Mouse (Mus musculus) c-Kit-negative CD71-positive TER-119-positive erythroid progenitor cells, embryonic 14.5 days (primary cell): Measurements from ENCODE around the gene Acer3.

ENCODE experiments used
- DNase-seq: peaks from one replicate; pipeline ENCODE4 v3.0.0-alpha.2; 2013; ENCODE audit warnings: low read depth, low spot score

Gene Acer3

DNA sequence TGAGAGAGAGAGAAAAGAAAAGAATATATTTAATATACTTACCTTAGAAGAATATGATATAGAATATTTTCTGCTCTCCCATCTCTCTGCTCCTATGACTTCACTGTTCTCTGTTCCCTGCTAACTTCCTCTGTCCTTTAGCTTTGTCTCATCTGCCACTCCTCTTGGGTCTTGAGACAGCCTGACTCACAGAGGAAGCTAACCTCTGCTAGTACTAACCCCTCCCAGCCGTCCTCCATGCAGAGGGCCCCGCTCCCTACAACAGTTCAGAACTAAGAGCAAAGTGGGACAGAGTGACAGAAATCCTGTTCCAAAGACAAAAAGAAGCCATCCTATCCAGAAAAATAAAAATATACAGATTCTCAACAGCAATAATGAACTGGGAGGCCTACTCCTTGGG, at the start of gene Acer3:
Gene Acer3, minus strand, starts transcription at position 126 of the 400 bp plus-strand sequence.
- no peak for DNase-seq

DNA sequence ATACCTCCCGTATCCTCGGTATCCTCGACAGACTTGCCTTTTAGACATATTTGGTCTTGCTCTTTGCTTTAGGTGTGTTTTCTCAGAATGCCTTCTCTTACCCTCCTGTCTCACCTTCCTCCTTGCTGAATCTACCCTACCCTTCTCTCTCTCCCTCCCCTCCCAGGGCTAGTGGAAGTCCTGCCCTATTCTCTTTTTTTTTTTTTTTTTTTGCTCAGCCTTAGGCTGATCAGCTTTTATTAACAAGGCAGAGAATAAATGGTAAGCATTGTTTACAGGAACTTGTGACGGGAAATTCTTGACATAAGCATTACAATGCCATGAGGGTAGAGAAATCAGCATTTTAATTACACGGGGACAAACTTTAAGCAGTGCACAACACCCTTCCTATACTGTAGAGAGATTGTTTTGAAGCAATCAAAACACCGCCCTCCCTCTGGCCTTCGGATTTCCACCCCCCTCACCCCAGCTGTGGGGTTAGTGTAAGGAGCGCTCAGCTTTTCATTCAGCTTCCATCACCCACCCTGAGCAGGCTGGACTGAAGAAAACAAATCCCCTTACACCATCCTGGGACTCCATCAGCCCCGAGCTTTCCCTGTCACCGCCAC, 48.9 kb upstream of the Acer3 start:
- no peak for DNase-seq

DNA sequence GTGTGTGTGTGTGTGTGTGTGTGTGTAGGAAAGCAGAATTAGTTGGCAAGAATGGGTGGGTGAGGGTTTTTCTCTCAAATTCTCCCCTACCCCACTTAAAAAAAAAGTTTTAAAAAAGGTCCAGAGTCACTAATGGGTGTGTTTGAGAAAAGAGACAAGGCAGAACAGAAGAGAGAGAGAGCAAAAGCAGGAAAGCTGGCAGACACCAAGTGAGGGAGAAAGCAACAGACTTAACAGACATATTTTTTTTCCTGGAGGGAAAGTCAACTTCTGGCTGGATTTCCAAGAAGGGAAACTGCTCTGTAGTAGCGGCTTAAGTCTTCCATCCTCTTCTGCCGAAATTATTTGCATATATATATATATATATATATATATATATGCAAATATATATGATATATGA, 40.7 kb upstream of the Acer3 start:
- DNase-seq: no peak

DNA sequence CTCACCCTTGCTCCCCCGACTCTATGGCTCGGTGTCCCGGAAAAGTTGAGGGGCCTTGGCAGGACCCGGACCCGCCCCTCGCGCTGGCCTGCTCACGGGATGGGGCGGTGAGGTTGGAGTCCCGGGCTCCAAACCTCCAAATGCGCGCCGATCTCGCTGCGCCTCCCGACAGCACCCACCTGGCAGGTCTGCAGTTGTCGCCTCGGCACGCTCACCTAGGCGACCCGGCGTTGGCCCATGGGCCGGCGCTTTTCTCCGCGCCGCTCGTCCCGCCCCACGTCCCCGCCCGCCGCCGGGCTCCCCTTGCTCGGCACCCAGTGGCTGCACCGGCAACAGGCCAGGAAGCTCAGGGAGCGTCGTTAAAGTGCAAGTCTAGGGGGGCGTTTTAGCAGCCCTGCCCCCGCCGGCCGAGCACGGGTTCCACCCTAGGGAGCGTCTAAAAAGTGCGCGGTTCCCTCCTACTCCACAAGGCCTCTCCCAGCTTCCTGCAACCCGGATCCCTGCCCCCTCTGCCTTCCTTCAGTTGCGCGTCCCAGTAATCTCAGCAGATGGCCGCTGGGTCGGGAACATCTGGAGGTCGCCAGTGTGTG, 40.1 kb upstream of the Acer3 start, which contains the start of gene Tsku:
Gene Tsku, minus strand, starts transcription at position 266 of the 590 bp plus-strand sequence.
- DNase-seq: no peak

DNA sequence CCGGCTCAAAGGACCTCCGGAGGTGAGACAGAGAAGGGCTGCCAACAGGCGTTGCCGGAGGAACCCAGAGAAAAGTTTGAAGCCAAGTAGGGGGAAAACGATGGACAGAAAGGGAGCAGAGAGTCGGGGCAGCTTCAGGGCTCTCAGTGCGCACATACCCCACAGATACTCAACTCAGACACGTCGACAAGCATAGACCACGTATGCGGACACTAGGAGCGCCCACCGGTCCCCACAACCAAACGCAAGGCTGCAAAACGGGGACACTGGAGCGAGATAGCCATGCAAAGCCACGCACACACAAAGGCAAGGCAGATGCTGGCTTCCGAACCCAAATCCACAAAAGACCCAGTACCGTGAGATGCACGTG, 39.6 kb upstream of the Acer3 start:
- no peak for DNase-seq

DNA sequence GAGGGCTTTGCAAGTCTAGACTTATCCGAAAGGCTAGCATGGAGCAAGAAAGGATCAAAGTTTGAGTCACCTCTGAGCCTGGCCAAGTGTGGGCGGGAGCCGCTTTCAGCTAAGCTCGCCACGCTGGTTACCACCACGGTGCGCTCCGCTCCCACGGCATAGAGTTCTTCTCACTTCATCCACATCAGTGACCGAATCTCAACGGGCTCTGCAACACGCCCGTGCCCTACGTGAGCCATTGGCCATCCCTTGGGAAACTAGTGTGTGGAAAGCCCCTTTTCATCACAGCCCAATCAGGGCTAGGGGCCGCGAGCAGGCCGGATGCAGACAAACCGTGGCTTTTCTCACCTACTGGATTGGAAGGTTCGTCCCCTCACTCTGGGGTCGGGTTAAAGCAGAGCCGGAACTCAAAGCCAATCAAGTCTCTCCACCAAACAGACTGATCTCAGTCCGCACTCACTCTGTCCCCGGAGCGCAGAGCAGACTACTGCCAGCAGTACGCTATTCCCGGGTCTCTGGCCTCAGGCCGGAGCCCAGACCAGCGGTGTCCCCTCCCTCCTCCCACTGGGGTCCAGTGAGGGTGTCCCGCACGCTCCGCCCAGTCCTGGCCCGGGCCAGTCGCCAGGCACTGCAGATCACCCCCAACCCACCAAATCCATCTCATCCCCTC, 39.1 kb upstream of the Acer3 start:
- DNase-seq: no peak

DNA sequence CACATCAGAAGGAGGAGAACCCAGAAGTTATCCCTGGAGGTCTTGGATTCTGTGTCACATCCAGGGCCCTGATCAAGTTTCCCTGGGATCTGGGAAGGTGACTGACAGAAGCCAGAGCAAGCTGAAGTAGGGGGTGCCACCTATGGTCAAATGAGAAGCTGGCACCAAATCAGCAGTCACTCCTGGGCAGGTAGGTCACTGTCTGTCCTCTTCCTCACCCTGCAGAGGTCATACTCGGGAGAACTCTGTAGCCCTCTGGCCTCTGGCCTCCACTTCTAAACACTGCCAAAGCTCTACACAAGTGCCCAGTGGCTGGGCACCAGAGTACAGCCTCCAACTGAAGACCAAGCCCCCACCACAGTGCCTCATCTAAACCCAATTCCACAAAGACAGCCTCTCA, 37.0 kb upstream of the Acer3 start:
- DNase-seq: no peak

DNA sequence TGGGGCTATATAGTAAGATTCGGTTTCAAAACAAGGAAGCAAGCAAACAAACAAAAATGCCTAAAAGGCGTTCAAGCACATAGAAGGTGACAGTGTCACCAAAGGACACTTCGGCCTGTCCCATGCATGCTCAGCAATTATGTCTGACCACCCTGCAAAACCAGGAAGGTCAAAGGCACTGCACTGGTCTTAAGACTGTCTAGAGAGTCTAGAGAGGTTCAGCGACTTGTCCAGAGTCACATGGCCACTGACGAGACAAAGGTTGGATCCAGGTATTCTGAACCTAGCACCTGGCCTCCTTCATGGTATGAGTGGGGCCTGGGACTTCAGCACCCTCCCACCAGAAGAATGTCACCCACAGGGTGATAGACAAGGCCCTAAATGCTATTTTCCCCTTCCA, 36.3 kb upstream of the Acer3 start:
- no peak for DNase-seq

DNA sequence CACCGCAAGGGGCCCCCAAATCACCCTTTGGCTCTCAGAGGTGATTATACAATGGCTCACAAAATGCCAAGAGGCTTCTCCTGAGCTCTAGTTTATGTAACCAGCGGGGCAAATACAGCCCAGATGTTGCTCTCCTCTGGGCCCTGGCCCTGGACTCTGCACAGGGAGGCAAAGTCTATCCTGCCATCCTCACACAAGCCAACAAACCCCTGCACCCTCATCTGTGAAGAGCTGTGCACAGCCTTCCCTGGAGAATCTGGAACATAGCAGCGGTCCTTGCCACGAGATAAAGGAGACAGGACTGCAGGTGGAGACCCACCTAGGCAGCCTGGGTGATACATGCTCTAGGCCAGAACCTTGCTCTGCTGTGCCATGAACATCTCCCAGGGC, 33.9 kb upstream of the Acer3 start:
- no peak for DNase-seq

DNA sequence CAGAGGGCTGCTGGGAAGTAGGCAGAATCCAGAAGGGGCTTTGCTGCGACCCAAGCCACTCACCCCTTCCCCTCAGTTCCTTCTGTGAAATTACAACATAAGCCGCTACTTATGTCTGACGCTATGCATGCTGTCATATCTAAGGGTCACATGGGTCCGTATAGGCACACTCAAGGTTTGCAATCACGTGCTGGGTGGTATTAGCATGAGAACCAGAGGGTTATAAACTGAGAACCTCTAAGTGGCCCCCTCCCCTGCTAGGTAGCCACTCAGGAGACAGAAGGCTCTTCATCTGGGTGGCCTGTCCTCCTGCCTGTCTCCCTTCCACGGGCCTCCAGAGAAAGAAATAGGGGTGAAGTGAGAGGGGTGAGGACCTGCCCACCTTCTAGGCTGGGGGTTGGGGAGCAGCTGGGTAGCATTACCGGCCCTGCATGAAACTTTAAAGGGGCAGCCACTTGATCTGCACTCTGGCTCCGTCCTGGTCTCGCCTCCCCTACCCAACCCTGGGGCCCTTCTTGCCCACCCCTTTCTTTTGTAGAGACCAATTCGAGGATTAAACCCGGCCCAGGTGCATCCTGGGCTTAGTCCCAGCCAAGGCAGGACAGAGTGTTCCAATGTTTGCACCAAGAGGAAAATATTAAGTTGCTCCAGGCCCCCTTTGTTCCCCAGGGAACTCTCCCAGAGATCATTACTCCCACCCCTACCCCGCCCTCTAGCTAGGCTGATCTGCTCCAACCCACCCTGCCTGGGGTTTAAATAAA, 33.3 kb upstream of the Acer3 start:
- DNase-seq: no peak

DNA sequence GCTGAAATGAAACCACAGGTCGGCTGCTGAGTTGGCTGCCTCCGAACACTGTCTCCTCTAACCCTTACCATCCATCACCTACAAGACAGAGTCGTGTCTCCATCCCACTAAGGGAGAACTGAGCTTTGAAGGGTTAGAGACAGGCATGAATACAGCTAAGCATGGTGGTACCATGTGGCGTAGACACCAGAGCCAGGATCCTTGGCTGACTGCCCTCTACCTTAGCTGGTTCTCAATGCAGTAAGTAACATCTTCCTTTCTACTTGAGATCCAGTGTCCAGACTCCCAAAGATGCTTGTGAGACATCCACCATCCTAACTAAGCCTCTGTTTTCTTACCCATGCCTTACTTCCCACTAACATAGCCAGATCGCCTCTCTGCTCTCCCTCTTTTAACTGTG, 32.6 kb upstream of the Acer3 start:
- DNase-seq: no peak

DNA sequence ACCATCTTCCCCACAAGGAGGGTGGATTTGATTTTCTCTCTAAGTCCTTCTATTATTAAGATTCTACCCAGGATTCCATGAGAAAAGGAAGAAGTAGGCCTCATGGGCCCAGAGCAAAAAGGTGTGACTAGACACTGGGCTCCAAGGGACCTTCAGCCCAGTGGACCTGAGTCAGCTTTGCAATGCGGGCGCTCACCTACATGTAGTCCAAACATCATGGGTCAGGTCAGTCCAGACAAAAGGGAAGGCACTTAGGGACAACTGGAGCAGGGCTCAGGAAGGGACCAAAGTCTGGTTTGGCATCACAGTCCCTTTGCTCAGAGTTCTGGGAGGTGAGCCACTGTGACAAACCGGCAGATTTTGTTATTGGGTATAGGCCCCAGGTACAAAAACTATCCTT, 30.5 kb upstream of the Acer3 start:
- DNase-seq: no peak

DNA sequence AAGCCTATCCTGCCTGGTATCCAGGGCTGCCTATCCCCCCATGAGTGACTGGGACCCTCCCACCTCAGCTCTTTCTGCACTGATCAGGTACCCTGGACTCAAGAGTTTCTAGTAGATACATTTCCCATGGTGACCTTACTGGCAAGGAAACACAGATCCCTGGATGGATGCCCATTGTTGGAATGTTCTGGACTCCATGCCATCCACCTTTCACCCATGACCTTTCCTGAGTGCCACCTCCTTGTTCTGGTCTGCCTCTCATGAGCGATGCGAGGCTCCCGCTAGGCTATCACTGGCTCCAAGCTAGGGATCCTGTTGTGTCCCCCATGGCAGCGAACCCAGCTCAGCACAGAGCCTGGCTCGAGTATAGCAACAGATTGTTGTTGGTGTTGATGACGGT, 28.8 kb upstream of the Acer3 start:
- DNase-seq: no peak

DNA sequence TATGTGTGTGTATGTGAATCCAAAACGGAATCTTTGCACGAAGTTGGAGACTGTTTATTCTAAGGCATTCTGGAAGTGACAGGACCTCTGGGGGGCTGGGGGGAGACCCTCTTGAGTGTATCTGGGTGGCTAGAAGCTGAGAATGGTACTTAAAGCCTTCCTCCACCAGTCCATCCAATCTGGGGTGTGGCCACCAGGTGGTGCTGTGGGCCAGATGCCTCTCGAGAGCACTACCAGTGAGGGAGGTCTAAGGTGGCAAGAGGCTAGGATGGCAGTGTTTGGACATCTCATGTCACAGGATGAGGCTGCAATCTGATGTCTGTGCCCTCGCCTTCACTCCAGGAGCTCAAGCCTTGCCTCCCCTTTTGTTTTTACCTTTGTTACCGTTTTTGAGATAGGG, 28.1 kb upstream of the Acer3 start:
- DNase-seq: peak; percentile 48

DNA sequence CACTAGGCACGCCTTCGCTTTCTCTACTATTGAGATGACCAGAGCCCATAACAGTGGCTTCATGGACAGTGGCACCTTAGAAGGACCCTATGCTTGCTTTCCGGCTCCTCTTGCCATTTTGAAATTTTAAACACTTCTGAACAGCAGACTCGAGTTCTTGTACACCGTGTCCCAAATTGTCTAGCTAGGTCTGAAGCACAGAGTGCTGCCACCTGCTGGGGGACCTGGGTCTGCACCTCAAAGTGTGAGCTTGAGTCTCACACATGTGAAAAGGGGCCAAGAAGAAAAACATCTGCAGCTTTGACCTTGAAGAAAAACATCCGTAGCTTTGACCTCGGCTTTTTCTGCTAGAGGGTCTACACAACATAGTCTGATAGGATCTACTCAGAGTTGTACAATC, 27.0 kb upstream of the Acer3 start:
- DNase-seq: peak; percentile 49

DNA sequence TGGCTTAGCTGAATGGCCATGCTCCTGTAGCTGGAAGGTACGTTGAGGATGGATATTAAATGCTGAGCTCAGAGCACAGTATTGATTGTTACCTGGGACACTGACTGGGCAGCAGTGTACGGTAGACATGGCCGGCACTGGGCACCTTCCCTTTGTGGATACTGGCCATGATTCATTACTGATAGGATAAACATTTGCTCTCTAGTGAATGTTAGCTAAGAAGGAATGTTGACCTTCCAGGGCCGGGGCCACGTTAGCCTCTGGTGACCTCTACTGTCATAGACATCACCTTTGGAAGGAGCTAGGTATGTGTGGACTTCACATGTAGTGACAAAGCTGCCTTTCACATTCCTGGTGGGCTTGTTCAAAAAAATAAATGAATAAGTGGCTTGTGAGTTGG, 26.5 kb upstream of the Acer3 start:
- no peak for DNase-seq

DNA sequence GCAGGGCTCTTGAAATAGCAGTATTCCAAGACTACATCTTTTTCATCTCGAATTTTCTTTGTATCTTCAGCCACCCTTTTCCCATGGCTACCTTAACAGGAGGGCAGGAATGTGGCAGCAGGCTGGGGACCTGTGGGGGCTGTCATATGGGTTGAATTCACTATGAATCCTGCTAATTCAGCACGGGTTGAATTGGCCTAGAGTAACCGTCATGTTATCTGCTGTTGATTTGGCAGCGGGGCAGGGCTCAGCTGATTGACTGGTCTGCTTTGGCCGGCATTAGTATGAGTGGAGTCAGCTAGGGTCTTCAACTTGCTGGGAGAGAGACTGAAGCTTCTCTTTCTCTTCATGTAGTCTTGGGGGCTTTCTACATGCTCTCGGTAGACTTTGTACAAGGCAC, 24.0 kb upstream of the Acer3 start:
- no peak for DNase-seq

DNA sequence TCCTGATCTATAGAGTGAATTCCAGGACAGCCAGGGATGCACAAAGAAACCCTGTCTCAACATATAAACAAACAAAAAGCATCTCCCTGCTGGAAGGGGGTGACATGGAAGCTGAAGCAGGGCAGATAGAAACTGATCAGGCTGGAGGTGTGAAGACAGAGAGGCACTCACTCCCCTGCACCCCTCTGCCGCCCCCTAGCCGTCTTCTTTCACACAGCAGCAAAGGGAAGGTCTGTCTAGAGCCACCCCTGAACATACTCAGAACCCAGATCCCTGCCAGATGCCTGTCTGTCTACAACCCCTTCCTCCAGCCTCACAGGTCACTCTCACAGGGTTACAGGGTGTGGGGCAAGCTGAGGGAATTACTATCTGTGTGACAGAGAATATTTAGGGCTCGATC, 23.4 kb upstream of the Acer3 start:
- DNase-seq: peak; percentile 33

DNA sequence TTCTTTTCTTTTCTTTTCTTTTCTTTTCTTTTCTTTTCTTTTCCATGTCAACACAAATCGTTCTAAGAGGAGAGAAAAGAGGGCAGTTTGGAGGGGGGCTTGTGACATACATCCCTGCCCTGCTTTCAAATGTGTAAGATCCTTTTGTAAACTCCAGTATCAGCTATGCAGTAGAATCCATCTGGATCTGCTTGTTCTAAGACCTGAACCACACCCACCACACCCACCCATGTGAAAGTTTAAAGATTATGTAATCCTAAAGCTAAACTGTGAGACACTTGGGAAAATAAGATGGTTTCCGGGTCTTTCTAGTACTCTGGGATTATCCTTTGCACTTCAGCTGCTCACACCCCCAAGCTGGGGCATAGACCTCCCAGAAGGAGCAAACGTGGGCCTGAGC, 21.2 kb upstream of the Acer3 start:
- peak; percentile 44 for DNase-seq

DNA sequence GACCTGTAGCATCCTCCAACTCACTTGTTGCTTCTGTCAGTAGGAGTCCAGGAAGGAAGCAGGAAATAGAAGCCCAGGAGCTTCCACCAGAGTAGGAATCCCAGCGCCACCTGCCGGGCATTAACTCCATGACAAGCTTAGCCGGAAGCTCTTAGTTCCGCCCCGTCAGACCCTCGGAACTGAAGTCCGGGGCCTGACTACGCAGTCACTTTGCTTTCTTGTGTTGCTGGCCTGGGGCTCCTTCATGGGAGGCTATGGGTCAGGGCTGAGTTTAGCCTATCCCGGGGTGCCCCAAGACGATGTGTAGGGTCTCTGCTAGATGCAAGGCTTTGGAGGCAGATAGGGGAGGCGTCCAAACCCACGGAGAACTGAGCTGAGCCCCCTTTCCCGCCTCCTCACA, 20.5 kb upstream of the Acer3 start:
- peak; percentile 81 for DNase-seq

DNA sequence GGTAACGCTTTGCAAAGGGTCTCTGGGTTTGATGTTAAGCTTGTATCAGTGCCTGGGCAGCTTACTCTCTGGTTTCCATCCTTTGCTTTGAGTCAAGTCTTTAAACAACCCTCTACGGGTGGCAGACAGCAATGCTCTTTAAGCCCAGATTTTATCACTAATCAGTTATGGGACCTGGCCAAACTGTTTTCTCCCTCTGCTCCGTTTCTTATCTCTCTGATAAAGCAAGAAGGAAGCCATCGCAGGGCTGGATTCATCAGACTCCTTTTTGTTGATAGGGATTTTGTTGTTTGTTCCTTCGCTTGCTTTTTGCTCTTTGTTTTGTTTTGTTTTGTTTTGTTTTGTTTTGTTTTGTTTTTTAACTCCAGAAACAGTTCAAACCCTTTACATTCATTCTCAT, 19.3 kb upstream of the Acer3 start:
- DNase-seq: no peak

DNA sequence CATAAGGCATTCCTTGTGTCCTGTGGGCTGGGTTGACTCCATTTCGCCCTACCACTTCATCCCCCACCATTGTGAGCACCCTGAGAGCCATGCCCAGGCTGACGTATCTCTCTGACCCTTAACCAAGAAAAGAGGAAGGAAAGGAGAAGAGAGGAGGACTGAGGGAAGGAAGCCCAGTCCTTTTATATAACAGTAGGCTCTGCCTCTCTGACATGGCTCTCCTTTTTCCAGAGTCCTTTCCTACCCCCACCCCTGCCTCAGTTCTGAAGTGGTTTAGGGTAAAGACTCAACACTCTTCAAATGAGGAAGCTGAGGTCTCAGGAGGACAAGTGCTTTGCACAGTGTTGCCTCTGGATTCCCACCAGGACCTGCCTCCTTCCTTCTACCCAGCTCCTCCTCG, 13.0 kb upstream of the Acer3 start:
- no peak for DNase-seq

DNA sequence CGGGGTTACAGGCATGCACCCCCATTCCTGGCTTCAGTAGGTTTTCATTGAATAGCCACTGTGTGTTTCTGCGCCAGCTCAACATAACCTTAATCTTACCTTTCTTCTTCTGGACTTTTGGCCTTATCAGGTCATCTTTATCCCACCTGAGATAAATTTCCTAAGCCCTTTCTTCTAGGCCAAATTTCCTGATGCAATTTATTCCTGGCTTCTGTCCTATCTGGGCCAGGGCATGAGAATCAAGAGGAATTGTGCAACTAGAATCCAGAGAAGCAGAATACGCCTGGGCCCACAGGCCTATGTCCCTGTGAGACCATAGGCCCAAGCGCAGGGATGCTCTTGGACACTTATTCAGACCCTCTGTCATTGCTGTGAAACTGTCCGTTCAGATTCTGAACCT, 12.5 kb upstream of the Acer3 start:
- no peak for DNase-seq
